Mouse (Mus musculus): ENCODE results near the gene Tbc1d10a.

Gene Tbc1d10a

DNA sequence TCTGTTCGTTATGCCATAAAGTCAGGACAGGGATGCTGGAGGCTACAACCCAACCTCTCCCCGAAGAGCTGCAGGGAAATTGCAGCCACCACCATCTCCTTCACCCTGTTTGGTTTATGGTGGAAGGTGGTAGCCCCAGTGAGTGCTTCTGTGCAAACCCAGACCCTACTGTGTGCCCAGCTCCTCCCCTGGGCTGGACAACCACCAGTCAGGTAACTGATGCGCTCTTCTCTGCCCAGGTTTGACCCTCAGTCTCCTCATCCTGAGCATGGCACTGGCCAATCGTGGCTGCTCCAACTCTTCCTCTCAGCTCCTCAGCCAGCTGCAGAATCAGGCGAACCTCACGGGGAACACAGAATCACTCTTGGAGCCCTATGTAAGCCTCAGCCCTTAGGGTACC lies 51.6 kb downstream of the Tbc1d10a start:
- DNase-seq (ENCODE audit: low spot score): no peak

DNA sequence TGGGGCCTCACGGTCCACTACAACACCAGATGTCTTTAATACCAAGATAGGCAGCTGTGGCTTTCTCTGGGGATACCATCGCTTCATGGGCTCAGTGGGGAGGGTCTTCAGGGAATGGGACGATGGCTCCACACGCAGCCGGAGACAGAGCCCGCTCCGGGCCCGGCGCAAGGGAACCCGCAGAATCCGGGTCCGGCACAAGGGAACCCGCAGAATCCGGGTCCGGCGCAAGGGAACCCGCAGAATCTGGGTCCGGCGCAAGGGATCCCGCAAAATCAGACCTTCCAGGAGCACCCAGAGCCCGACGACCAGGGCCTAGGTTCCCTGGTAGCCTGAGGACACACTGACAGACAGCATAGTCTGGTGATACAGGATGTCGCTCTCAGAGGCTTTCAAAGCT lies 53.1 kb downstream of the Tbc1d10a start:
- no peak for DNase-seq (ENCODE audit: low spot score)

DNA sequence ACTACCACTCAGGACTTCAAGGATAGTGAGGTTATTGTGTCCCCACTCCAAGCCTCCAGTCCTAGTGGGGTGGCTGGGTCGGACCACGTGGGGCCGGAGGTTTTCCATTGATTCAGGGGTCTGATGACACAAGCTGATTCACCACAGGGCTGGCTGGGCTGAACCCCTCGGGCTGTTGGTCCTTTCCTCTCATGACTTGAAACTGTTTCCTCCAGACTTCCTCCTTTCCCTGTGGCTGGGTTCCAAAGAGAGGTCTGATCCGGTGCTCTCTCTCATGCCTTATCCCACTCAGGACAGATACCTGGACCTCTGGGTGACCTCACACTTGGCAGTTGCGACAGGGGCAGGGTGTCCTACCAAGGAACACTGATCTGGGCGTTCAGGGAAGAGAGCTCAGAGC lies 53.6 kb downstream of the Tbc1d10a start:
- no peak for DNase-seq (ENCODE audit: low spot score)

DNA sequence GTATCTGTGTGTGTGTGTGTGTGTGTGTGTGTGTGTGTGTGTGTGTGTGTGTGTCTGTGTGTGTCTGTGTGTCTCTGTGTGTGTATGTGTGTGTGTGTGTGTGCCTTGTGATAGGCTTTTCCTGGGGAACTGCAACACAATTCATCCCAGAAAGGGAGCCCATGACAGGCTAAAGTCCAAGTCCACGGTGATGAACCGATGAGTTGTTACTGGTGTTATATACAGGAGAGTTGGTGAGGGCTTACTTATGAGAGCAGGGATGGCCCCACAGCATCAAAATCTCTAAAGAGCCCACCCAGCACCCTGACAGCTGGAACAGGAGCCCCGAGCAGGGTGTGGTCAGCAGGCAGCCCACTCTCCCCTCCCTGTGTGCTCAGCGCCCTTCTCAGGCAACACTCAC lies 54.6 kb downstream of the Tbc1d10a start:
- no peak for DNase-seq (ENCODE audit: low spot score)

DNA sequence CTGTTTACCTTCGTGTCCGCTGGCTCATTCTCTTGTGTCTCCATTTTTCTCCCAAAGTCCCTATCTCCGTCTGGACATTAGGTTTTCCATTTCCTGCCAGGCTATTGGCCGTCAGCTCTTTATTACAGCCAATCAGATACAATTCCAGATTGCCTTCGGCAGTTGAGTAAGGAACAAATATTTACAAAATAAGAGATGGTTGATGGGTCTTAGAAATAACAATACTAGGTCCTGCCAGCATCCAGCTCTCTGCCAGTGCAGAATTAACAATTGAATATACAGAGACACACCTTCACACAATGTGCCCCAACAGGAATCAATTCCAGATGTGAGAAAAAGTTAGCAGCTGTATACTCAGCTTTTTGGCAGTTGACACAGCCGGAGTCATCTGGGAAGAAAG lies 59.5 kb downstream of the Tbc1d10a start:
- no peak for DNase-seq (ENCODE audit: low spot score)

DNA sequence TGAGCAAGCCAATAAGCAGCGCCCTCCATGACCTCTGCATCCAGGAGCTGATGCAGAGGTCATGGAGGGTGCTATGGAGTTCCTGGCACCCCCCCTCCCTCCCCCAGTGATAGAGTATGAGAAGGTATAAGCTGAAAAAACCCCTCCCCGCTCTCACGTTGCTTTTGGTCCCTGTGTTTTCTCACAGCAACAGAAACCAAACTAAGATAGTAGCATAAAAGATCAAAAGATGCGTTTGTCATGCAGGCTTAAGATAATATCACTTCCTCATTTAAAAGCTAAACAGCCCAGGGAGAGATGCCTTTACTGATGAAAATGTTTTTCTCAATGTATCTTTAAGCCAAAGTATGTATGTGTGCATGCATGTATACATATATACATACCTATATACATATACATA lies 60.0 kb downstream of the Tbc1d10a start:
- no peak for DNase-seq (ENCODE audit: low spot score)

DNA sequence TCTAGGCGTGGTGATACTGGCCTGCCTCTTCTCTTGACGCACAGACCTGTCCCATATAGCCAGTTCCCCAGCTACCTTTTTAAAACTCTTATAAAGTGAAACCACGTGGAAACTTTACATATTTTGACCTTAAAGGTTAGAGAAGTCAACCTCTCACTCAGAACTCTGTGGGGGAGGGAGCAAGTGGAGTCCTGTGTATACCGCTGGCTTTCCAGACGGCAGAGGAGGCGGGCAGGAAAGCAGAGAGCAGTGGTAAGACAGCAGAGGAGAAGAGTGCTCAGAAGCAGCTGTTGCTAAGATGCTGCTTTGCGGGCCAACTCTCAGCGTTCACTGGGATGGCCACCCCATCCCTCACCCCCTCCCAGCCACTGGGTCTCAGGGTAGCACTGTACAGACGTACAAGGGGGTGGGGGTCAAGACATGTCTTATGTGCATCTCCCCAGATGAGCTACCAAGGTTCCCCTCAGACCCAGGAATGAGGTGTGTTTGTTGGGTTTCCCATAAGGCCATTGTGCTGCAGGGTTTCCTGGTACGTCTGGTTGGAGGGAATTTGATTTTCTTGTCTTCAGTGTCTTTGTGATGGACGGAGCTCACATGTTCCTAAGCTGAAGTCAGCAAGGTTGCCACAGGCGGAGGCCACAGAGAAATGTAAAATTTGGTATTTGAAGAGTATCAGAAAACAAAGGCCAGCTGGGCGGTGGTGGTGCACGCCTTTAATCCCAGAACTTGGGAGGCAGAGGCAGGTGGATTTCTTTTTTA lies 60.8 kb downstream of the Tbc1d10a start:
- DNase-seq (ENCODE audit: low spot score): no peak

DNA sequence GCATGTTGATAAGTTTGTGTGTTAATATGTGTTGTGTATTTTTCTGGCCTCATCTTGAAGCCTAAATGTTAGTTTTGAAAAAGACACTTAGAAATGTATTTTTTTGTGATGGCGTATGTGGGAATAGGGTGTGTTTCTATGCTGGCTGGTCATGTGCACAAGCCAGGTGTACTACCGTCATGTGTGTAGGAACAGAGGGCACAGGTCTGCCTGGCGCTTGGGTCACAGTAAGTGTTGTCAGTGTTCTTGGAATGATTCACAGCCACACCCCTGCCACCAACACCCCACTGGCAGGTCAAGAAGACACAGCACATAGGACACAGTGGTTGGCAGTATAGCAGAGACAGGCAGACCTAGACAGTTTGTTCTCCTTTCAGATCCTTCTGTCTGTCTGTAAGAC lies 62.6 kb downstream of the Tbc1d10a start:
- DNase-seq (ENCODE audit: low spot score): no peak

DNA sequence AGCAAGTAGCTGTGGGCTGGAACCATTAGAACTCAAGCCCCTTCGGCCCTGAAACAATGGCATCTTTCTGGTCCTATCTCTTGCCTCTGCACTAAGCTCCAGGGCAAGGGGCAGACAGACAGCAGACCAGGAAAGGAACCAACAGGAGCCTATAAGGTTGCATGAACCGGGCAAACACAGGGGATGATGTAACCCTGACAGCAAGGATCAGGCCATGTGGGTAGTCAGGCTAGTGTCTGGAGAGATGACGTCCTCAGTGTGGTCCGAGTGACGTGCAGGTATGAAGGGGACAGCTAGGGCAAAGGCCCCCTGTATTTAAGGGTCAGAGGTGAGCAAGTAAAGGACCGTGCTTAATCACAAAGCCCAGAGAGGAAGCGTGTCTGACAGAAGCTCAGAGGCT lies 63.7 kb downstream of the Tbc1d10a start:
- DNase-seq (ENCODE audit: low spot score): no peak

DNA sequence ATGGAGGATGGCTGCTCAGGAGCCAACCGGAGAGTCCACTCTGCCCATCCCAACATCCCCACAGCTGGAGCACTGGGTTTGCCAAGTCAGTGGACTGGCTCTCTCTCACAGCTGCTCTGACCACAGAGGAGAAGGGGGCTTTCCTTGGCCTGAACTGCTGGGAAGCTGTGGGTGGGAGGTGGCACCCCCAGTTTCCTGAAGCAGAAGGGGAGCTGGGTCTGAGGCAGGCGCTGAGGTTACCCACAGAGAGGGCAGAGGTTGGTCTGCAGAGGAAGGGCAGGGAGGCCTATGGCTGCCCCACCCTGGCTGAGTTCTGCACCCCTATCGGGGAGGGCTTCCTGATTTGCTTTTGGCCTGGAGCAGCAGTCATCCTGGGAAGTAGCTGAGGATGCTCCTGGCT lies 64.8 kb downstream of the Tbc1d10a start:
- DNase-seq (ENCODE audit: low spot score): no peak

DNA sequence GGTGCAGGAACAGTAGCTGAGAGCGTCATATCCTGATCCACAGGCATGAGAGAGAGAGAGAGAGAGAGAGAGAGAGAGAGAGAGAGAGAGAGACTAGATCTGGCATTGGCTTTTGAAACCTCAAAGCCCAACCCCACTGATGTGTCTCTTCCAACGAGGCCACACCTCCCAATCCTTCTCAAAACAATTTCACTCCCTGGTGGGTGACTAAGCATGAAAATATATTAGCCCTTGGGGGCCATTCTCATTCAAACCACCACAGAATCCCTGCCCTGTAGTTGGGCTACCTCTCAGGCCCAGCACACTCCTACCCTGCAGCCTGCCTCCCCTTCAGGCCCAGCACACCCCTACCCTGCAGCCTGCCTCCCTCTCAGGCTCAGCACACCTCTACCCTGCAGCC lies 66.3 kb downstream of the Tbc1d10a start:
- no peak for DNase-seq (ENCODE audit: low spot score)

DNA sequence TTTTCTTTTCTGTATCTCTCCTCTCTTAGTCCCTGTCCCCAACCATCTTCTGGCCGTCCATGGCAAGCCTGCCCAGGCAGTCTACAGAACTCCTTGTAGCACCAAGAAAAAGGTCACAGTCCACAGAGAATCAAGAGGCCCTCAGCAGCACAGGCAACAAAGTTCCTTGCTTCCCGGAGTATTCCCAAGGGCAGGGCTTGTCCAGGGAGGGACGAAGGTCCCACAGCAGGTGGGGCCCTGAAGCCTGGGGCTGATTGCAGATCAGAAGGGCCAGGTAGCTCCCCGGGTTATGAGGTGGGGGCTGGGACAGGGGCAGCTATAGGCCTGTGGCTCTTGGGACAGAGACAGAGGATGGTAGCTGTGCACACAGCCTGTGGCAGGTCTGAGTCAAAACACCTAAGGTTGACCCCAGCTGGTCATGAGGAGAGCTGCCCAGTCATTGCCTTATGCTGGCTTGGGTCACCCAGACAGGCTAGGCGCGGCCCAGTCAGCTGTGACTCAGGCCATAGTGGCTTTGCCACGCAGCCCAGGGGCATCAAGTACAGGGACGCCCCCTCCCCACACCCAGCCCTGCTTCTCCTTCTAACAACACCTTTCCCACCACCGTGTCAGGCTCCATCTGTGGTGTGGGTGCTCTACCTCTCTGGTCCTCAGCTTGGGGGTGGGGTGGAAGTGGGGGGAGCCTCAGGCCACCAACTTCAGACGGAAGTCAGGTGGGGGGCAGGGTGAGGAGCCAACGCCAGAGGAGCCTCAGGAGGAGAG lies 70.4 kb downstream of the Tbc1d10a start, which contains the start of gene Lif:
Gene Lif (plus strand): TSS at position 712 of the 762 bp plus-strand sequence.
- no peak for DNase-seq (ENCODE audit: low spot score)

DNA sequence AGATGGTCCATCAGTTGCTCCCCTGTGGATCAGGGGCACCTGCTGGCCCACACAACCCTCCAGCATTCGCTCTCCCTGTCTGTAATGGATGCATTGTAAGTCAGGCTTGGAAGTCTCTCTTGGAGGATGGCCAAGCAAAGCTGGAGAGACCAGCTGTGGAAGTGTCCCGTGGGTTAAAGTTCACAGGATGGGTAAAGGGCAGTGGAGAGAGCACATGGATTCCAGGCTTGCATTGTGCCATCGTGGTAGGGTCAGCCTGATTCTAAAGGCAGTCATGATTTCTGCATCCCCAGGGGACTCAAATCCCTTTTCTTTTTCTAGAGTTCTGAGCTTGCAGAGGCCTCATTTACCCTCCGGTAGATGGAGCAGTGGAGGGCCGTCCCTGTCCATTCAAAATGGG lies 71.2 kb downstream of the Tbc1d10a start:
- DNase-seq (ENCODE audit: low spot score): no peak

DNA sequence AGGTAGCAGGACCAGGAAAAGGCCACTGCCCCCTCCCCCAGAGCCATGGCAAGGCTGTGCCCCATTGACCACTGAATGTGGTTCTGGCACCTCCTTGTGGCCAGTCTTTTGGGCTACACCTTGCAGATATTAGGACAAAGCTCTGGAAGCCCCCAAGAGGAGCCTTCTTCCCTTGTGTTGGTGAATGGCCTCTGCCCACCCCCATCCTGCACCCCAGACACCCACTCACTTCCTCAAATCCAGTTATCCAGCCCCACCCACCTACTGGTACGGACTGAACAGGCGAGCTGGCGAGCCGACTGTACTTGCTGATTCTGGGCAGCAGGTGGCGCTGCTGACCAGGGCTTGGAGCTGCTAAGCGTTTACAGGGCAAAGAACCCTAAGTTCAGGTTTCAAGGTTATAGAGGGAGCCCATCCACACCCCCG lies 72.1 kb downstream of the Tbc1d10a start:
- DNase-seq (ENCODE audit: low spot score): peak; percentile 79

DNA sequence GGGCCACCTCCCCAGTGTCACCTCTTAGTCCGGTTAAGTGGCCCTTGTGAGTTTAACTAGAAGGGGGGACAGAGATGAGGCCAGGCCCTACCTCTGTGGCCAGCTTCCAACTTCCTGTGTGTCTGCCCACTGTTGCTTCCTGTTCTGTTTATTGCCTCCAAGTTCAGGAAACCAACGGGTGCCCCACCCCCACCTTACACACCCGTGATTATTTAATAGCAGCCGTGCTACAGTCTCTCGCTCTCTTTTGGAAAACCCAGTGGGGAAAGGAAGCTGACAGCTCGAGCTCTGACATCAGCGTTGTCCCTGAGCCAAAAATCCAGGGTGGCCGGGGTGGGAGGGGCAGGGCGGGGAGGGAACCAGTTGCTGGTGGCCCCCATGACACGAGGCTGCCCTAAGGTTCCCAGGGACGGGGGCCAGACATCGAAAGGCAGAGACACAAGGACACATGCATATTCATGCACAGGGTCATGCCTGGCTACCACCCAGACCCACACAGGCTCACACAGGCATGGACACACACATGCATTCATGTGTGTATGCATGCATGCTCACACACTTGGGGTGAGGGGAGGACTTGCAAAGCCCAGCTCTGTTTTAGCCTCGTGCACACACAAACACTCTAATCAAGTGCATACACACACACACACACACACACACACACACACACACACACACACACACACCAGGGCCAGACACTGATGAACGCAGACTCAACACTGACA lies 74.0 kb downstream of the Tbc1d10a start:
- DNase-seq (ENCODE audit: low spot score): no peak

DNA sequence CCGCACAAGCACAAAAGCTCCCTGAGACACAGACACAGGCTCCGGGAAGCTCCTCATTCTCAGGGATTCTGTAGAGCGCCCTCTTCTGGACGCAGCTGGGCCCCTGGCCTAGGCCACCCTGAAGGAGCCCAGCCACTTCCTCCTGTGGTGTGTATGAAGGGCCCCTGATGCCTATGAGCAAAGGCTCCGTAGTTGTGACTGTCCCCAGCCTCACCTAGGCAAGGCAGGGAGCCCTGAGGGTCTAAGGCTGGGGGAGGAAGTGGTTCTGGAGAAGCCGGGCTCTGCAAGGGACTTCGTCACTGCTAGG lies 74.6 kb downstream of the Tbc1d10a start:
- DNase-seq (ENCODE audit: low spot score): peak; percentile 48

DNA sequence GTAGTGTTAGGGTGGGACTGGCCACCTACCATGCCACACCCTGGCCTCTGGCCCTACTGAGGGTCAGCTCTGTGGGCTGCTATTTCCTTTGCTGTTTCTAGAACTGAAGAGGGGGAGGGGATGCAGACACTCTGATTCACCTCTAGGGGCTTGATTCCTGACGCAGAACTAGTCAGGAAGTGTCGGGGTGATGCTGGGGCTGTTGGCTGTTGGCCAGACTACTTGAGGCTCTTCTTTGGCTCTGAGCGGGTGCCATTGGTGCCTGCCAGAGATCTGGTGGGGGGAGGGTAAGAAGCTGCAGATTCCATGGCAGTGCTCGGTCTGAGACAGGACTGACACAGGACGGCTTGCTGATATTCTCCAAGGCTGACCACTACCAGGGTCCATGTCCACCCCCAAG lies 75.4 kb downstream of the Tbc1d10a start:
- DNase-seq (ENCODE audit: low spot score): no peak

DNA sequence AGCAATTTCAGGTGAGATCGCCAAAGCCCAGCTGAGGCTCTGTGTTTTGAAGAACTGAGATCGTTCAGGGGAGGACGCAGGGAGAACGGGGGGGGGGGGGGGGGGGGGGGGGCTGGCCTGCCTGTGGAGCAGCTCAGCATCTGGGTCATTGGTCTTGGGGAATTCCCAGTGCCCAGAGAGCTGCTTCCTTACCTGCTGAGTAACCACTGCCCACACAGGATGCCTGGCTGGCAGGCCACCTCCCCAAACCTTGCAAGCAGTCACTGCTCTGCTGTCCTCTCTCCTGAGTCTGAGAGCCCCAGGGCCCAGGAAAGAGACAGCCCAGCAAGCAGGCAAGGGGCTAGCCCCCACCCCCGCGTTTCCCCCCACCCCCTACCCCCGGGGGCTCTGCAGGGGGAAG lies 76.3 kb downstream of the Tbc1d10a start:
- DNase-seq (ENCODE audit: low spot score): no peak

DNA sequence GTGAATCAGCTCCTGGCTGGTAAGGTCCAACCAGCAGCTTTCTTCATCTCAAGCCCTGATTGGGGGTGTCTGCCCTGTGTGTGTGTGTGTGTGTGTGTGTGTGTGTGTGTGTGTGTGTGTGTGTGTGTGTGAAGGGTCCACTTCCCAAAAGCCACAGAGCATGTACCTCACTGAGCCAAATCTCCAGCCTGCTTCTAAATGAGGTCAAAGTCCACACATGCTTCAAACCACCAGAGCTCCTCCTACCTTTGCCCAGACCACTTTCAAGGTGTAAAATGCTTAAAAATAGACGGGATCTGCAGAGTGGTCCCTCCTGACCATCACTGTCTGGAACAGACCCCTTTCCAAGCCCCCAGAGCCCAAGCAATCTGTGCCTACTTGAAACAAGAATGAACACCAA lies 76.7 kb downstream of the Tbc1d10a start:
- DNase-seq (ENCODE audit: low spot score): no peak

DNA sequence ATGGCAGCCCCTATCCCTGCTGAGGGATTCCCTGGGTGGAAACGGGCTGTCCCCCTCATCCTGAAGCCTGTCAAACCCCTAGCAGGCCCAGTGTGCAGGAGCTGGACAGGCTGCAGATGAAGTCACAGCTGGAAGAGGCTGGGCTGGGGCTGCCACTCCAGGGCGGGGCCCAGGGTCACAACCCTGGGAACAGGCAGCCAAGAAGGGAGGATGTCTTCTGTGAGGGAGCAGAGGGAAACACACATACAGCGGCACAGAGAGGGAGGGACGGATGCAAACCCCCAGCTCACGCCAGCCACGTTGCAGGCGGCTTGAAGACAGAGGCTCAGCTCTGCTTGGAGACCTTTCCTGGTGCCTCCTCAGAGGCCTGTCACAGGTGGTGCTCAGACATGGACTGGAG lies 77.5 kb downstream of the Tbc1d10a start:
- no peak for DNase-seq (ENCODE audit: low spot score)

All from spleen, adult 12 weeks (tissue).